Mouse (Mus musculus): ENCODE results near the gene Ercc4.
A peak's percentile ranks its signal among the peaks of the same experiment; 100 is the strongest.

The Ercc4 gene

GRCm38 (mm10) chr16:13196626-13197025 lies 87.1 kb downstream of the Ercc4 start:
- no peak for DNase-seq (ENCODE audit: low spot score)

GRCm38 (mm10) chr16:13197293-13197692 lies 87.8 kb downstream of the Ercc4 start:
- DNase-seq (ENCODE audit: low spot score): peak; percentile 68

GRCm38 (mm10) chr16:13199204-13199603 lies 89.7 kb downstream of the Ercc4 start:
- DNase-seq (ENCODE audit: low spot score): no peak
